Mouse (Mus musculus) ovary, adult 18-20 months (tissue): Measurements from ENCODE around the gene Krt34.

ENCODE experiments used
- DNase-seq: peaks from one replicate; pipeline ENCODE4 v3.0.0; 2022; ENCODE audit warnings: low spot score, mixed read lengths

Gene Krt34

GRCm38 (mm10) chr11:99999091-99999490 lies 42.3 kb downstream of the Krt34 start:
- DNase-seq, result no peak

GRCm38 (mm10) chr11:99994384-99994661 lies 47.0 kb downstream of the Krt34 start:
- no peak for DNase-seq

GRCm38 (mm10) chr11:99993620-99994383 lies 47.6 kb downstream of the Krt34 start, which contains the start of gene Krtap17-1:
Gene Krtap17-1 (minus strand): TSS chr11:99993994.
- DNase-seq, result no peak

- DNase-seq, result no peak
Measured at GRCm38 (mm10) chr11:99990571-99990970, 50.8 kb downstream of the Krt34 start.

GRCm38 (mm10) chr11:99989881-99990405 lies 51.4 kb downstream of the Krt34 start:
- no peak for DNase-seq

DNA sequence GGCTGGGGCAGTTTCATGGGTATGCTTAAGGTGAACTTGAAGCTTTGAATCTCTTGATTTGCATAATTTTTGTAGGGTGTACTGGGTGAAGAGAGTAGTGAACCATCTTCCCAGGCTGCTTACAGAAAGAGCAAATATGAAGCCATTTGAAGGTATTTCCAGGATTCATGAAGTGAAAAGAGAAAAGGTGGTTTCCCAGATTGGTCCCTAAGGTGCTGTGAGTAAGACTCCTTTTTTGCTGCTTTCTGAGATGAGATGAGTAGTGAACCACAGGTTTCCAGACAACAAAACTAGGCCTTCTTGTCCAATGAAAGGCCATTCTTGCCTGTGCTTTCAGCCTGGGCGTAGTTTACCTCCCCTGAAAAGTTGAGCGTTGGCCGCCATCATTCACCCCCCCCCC lies 52.8 kb downstream of the Krt34 start:
- DNase-seq, result no peak
